Mouse (Mus musculus): ENCODE measurements at regions not wholly inside any gene's neighbourhood (a gene's known extent, or its start where the extent isn't known, plus 50 kb on each side); places are given as distances from the start of the nearest gene placed in this dataset.

DNA sequence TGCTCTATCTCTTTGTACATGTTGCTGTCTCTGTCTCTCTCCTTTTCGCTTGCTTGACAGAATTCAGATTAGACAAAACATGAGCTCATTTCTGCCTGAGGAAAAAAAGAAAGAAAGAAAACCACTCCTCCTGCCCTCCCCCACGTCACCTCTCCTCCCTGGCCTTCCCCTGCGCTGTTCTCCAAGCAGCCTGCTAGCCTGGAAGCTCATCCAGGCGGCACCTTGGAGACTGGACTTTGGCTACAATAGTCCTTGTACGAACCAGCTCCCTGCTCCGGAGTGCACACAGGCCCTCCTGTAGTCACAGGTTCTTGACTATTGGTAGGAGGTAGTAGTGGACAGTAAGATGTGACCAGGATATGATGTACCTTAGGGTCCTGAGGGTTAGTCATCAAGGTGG lies 79.4 kb downstream of the Pja1 start:
- Histone ChIP-seq H3K4me3 (ENCODE audit: insufficient read depth, poor library complexity, severe bottlenecking) (no peak overlapping the region), H3K79me3 (ENCODE audit: low read depth) (no peaks in the 10 kb centered on the region), H3K27me3 (ENCODE audit: control insufficient read depth, insufficient read depth, insufficient read length) (no peaks in the 10 kb centered on the region), H3ac (ENCODE audit: control insufficient read depth, insufficient read length, low read depth) (no peak overlapping the region), H3K36me3 (ENCODE audit: control insufficient read depth, insufficient read depth) (no peaks in the 10 kb centered on the region), H3K79me2 (ENCODE audit: control insufficient read depth, insufficient read depth) (no peaks in the 10 kb centered on the region)
- TF ChIP-seq CTCF (IDR thresholded peaks at IDR 0.05; ENCODE audit: control insufficient read depth, insufficient read depth, insufficient read length) (no peak), MYOD1 (IDR thresholded peaks at IDR 0.05; ENCODE audit: control insufficient read depth, insufficient read length, low read depth) (no peak), USF1 (IDR thresholded peaks at IDR 0.05; ENCODE audit: low read depth) (no peak)

DNA sequence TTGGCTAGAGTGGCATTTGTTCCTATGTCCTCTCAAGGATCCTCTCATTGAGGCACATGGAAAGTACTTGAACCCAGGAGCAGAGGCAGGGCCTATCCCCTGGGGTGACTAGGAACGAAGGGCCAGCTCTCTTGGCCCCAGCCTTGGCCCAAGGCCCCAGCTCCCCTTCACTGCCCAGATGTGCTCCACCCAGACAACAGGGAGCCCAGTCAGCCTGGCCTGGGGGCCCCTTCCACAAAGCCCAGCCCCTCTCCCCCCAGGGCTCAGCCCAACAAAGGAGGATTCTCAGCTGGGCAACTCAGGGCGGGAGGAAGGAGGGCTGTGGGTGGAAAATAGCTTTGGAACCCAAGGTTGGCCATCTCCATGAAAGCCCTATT lies 80.6 kb downstream of the Pja1 start:
- Histone ChIP-seq H3K79me3 (ENCODE audit: low read depth) (no peaks in the 10 kb centered on the region), H3K79me2 (ENCODE audit: control insufficient read depth, insufficient read depth) (no peaks in the 10 kb centered on the region), H3K4me3 (ENCODE audit: insufficient read depth, poor library complexity, severe bottlenecking) (no peak overlapping the region), H3K36me3 (ENCODE audit: control insufficient read depth, insufficient read depth) (no peaks in the 10 kb centered on the region), H3K27me3 (ENCODE audit: control insufficient read depth, insufficient read depth, insufficient read length) (no peaks in the 10 kb centered on the region), H3ac (ENCODE audit: control insufficient read depth, insufficient read length, low read depth) (no peak overlapping the region)
- TF ChIP-seq MYOG (IDR thresholded peaks at IDR 0.05; ENCODE audit: control insufficient read depth, extremely low read depth, insufficient read length), result no peak
- no peak for TF ChIP-seq CTCF (IDR thresholded peaks at IDR 0.05; ENCODE audit: control insufficient read depth, insufficient read depth, insufficient read length)
- no peak for TF ChIP-seq CEBPB (IDR thresholded peaks at IDR 0.05; ENCODE audit: low read depth)
- TF ChIP-seq FOSL1 (IDR thresholded peaks at IDR 0.05; ENCODE audit: insufficient read depth, low read length, poor library complexity, severe bottlenecking), result no peak
- TF ChIP-seq MAX (IDR thresholded peaks at IDR 0.05), result no peak
- TF ChIP-seq MYOD1 (IDR thresholded peaks at IDR 0.05; ENCODE audit: control insufficient read depth, insufficient read length, low read depth), result no peak
- no peak for TF ChIP-seq USF1 (IDR thresholded peaks at IDR 0.05; ENCODE audit: low read depth)

DNA sequence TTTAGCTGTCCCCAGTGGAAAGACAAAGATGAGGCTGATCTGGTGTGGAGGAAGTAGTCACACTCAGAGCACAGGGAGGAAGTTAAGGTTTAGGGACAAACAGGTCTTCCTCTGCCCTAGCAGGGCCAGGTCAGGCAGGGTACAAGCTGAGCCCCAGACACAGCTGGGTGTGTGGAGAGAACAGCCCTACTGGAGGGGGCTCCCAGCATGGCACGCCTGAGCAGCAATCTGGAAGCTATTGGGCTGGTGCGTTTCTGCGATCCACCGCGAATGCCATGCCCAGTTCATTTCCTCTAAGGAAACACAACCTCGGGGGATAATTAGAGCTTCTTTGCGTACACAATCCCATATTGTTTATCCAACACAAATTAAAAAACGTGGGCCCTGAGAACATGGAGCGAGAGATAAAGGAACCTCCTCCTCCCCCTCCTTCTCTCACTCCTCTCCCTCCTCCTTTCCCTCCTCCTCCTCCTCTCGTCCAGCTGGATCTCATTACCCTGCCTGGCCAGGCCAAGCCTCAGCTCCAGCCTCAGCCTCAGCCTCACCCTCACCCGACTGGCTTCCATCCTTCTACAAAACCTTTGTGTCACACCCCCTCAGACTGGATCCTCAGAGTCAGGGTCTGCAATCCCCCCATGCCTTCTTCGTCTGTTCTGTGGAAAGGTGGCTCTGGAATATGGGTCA lies 81.2 kb downstream of the Pja1 start:
- no peaks in the 10 kb centered on the region for H3K79me2 ChIP-seq (ENCODE audit: control insufficient read depth, insufficient read depth)
- no peaks in the 10 kb centered on the region for H3K27me3 ChIP-seq (ENCODE audit: control insufficient read depth, insufficient read depth, insufficient read length)
- no peak for TF ChIP-seq FOSL1 (IDR thresholded peaks at IDR 0.05; ENCODE audit: insufficient read depth, low read length, poor library complexity, severe bottlenecking)
- no peak for TF ChIP-seq USF1 (IDR thresholded peaks at IDR 0.05; ENCODE audit: low read depth)
- TF ChIP-seq MAX (IDR thresholded peaks at IDR 0.05), result no peak
- no peak for TF ChIP-seq CTCF (IDR thresholded peaks at IDR 0.05; ENCODE audit: control insufficient read depth, insufficient read depth, insufficient read length)
- no peak for TF ChIP-seq CEBPB (IDR thresholded peaks at IDR 0.05; ENCODE audit: low read depth)
- no peak for TF ChIP-seq MYOD1 (IDR thresholded peaks at IDR 0.05; ENCODE audit: control insufficient read depth, insufficient read length, low read depth)
- no peak for TF ChIP-seq MYOG (IDR thresholded peaks at IDR 0.05; ENCODE audit: control insufficient read depth, extremely low read depth, insufficient read length)
- H3K36me3 ChIP-seq (ENCODE audit: control insufficient read depth, insufficient read depth), result no peaks in the 10 kb centered on the region
- H3K4me3 ChIP-seq (ENCODE audit: insufficient read depth, poor library complexity, severe bottlenecking), result no peak overlapping the region
- no peaks in the 10 kb centered on the region for H3K79me3 ChIP-seq (ENCODE audit: low read depth)
- no peak overlapping the region for H3ac ChIP-seq (ENCODE audit: control insufficient read depth, insufficient read length, low read depth)

DNA sequence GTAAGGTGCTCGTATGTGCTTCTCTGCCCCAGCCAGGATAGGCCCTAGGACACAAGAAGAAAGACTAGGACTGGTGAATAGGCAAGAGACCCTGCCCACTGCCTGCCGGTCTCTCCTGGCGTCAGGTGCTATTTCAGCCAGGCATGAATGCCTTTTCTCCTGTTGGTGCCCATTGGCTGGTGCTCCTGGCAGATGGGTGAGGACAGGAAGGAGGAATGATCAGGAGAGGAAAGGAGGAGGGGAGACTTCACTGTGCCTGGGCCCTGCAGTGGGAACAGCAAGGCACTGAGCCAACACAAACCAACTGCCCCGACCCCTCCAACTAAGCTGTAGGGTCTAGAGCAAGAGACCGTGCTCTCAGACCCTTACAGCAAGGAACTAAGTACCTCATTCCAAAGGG lies 100.4 kb downstream of the Pja1 start:
- Histone ChIP-seq H3K4me3 (ENCODE audit: insufficient read depth, poor library complexity, severe bottlenecking) (no peak overlapping the region), H3K36me3 (ENCODE audit: control insufficient read depth, insufficient read depth) (no peaks in the 10 kb centered on the region), H3K27me3 (ENCODE audit: control insufficient read depth, insufficient read depth, insufficient read length) (peaks cover 3% of the 10 kb centered on the region), H3K79me2 (ENCODE audit: control insufficient read depth, insufficient read depth) (no peaks in the 10 kb centered on the region), H3ac (ENCODE audit: control insufficient read depth, insufficient read length, low read depth) (no peak overlapping the region), H3K79me3 (ENCODE audit: low read depth) (no peaks in the 10 kb centered on the region)
- TF ChIP-seq MYOG (IDR thresholded peaks at IDR 0.05; ENCODE audit: control insufficient read depth, extremely low read depth, insufficient read length) (no peak), CEBPB (IDR thresholded peaks at IDR 0.05; ENCODE audit: low read depth) (no peak), CTCF (IDR thresholded peaks at IDR 0.05; ENCODE audit: control insufficient read depth, insufficient read depth, insufficient read length) (no peak), FOSL1 (IDR thresholded peaks at IDR 0.05; ENCODE audit: insufficient read depth, low read length, poor library complexity, severe bottlenecking) (no peak), USF1 (IDR thresholded peaks at IDR 0.05; ENCODE audit: low read depth) (no peak), MYOD1 (IDR thresholded peaks at IDR 0.05; ENCODE audit: control insufficient read depth, insufficient read length, low read depth) (no peak), MAX (IDR thresholded peaks at IDR 0.05) (no peak)

DNA sequence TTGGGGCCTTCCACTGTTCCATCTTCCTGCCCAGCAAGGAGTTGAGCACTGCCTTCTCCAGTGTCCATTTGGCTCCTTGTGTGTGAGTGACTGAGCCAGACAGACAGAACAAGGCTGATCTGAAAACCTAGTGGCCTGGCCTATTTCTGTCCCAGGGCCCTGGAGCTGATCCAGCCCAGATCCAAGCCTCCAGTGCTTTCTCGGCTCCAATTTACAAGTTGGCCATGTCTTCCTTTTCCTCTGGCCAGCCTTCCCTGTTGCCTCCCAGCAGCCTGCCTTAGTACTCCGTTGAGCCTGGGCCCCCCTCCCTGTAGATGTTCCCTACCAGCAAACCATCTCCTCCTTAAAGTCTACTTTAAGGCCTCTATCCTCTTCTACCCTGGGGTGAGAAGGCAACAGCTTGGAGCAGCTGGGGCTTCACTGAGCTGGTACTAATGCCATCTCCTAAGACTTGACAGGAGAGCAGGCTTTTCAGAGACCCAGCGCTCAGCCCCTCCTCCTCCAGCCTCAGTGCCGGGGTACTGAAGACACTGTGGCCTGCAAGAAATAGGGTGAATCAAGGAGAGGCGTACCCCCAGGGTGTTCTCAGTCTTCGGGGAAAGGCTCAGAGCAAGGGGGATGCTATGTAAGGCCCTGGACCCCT lies 101.7 kb downstream of the Pja1 start:
- Histone ChIP-seq H3K36me3 (ENCODE audit: control insufficient read depth, insufficient read depth) (no peaks in the 10 kb centered on the region), H3K79me2 (ENCODE audit: control insufficient read depth, insufficient read depth) (no peaks in the 10 kb centered on the region), H3ac (ENCODE audit: control insufficient read depth, insufficient read length, low read depth) (no peak overlapping the region), H3K27me3 (ENCODE audit: control insufficient read depth, insufficient read depth, insufficient read length) (peaks cover 3% of the 10 kb centered on the region), H3K79me3 (ENCODE audit: low read depth) (no peaks in the 10 kb centered on the region), H3K4me3 (ENCODE audit: insufficient read depth, poor library complexity, severe bottlenecking) (no peak overlapping the region)
- TF ChIP-seq MYOD1 (IDR thresholded peaks at IDR 0.05; ENCODE audit: control insufficient read depth, insufficient read length, low read depth) (no peak), CTCF (IDR thresholded peaks at IDR 0.05; ENCODE audit: control insufficient read depth, insufficient read depth, insufficient read length) (no peak), USF1 (IDR thresholded peaks at IDR 0.05; ENCODE audit: low read depth) (no peak), CEBPB (IDR thresholded peaks at IDR 0.05; ENCODE audit: low read depth) (no peak), MAX (IDR thresholded peaks at IDR 0.05) (no peak), MYOG (IDR thresholded peaks at IDR 0.05; ENCODE audit: control insufficient read depth, extremely low read depth, insufficient read length) (no peak), FOSL1 (IDR thresholded peaks at IDR 0.05; ENCODE audit: insufficient read depth, low read length, poor library complexity, severe bottlenecking) (no peak)
